Comparison of ENCODE assay signal across 9 mouse cellular contexts in the genomic region with DNA sequence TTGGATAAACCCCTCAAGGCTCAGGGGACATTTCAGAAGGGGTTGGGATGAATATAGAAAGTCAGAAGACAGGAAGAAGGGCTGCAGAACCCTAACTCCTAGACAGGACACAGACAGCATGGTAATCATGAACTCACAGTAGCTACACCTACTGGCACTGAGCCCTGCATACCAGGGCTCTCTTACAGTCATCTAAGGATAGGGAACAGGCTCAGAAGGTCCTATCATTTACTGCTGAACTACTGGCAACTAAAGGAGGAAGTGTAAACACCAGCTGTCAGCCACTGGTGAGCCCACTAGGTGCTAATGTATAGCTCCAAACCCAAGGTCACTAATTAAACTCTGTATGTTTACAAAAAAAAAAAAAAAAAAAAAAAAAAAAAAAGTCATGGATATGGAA. TPM values are rescaled to one million over a fixed set of nuclear protein-coding genes. Genes with fewer than 3 reads are reported as not detected.
DNase-seq lines count a peak whose midpoint lies in the region; ATAC-seq lines count a peak whose summit lies in the region.
"Had no signal": no experiment of that assay in that cellular context is flagged by ENCODE, and none has a peak within 500 bp of the region (broad histone marks: within the 10 kb centered on the region; RNA-seq: fewer than 3 reads in every experiment).

No protein-coding gene starts in this region.

- H3K9me3 ChIP-seq in intestine, embryonic 15.5 days, result no peaks in the 10 kb centered on the region
- H3K9me3 ChIP-seq in lung, embryonic 16.5 days (ENCODE audit: control insufficient read depth, low read length), result no peaks in the 10 kb centered on the region
- H3K9me3 ChIP-seq: midbrain, embryonic 12.5 days had no signal

- peak; percentile 87 for ATAC-seq in intestine, embryonic 15.5 days
- ATAC-seq in lung, embryonic 16.5 days (ENCODE audit: low read depth), result peak; percentile 88
- ATAC-seq in erythroblast, adult 5-6 weeks (replicated peaks; ENCODE audit: low FRiP score, poor library complexity, severe bottlenecking), result no peak

- H3K4me3 ChIP-seq in intestine, embryonic 15.5 days (replicated peaks), result no peak overlapping the region
- H3K4me3 ChIP-seq in lung, embryonic 16.5 days (ENCODE audit: low read length), result no peak overlapping the region
- H3K4me3 ChIP-seq: midbrain, embryonic 12.5 days had no signal

- H3K36me3 ChIP-seq in intestine, embryonic 15.5 days, result peaks cover 4% of the 10 kb centered on the region; the same call in 1 of the 2 replicates
- no peaks in the 10 kb centered on the region for H3K36me3 ChIP-seq in lung, embryonic 16.5 days (ENCODE audit: control insufficient read depth, insufficient read depth, low read length)

- DNase-seq in A20 (ENCODE audit: low read depth, low spot score) (peak; percentile 41), NIH3T3 (ENCODE audit: low read depth) (peak; percentile 28)
- no peak for DNase-seq in left cerebral cortex, postnatal 4 days
- DNase-seq in left cerebral cortex, postnatal 36 days (ENCODE audit: low spot score in 2 of 2), result no peak
- DNase-seq: thymus, postnatal 25 days had no signal

- peak overlapping the region; percentile 64 for H3K27ac ChIP-seq in intestine, embryonic 15.5 days
- peak overlapping the region; percentile 91 for H3K27ac ChIP-seq in lung, embryonic 16.5 days (ENCODE audit: low read length)
- H3K27ac ChIP-seq: midbrain, embryonic 12.5 days had no signal

- H3K4me1 ChIP-seq in intestine, embryonic 15.5 days (replicated peaks), result peaks cover 11% of the 10 kb centered on the region
- peaks cover 11% of the 10 kb centered on the region for H3K4me1 ChIP-seq in lung, embryonic 16.5 days (replicated peaks; ENCODE audit: control insufficient read depth, insufficient read depth, low read length)
- H3K4me1 ChIP-seq: midbrain, embryonic 12.5 days had no signal

- no peak overlapping the region for H3K9ac ChIP-seq in intestine, embryonic 15.5 days
- no peak overlapping the region for H3K9ac ChIP-seq in lung, embryonic 16.5 days (ENCODE audit: low read length)
- H3K9ac ChIP-seq: midbrain, embryonic 12.5 days had no signal

- intact Hi-C loops in left cerebral cortex, postnatal 4 days (cut with DNase I), result loop anchor here (10.0 kb wide), 2 partner anchors 77 to 167 kb away; no protein-coding TSS in a partner anchor
- intact Hi-C loops in left cerebral cortex, postnatal 36 days (cut with DNase I), result no loop called here

- 0 out of 2 replicates have a peak overlapping the region, but pooled peaks have one; percentile 13 for H3K4me2 ChIP-seq in intestine, embryonic 15.5 days (replicated peaks)
- H3K4me2 ChIP-seq in lung, embryonic 16.5 days (ENCODE audit: low read depth, low read length), result no peak overlapping the region
- H3K4me2 ChIP-seq: midbrain, embryonic 12.5 days had no signal

- no peaks in the 10 kb centered on the region for H3K27me3 ChIP-seq in intestine, embryonic 15.5 days (replicated peaks)
- H3K27me3 ChIP-seq in lung, embryonic 16.5 days (ENCODE audit: control insufficient read depth, insufficient read depth, low read depth, low read length), result no peaks in the 10 kb centered on the region
- H3K27me3 ChIP-seq: midbrain, embryonic 12.5 days had no signal

RNA-seq across cellular contexts. Expression of a gene that starts 56.6 kb away (rescaled TPM):
- 38.6 and 38.7 TPM in 2 replicates for polyA plus RNA-seq in intestine, embryonic 15.5 days (2015; fragmentation: Nextera tagmentation; extraction: Ambion mirVana)
- polyA plus RNA-seq in lung, embryonic 16.5 days (2015; fragmentation: Nextera tagmentation; extraction: Ambion mirVana), result 43.0 and 44.1 TPM in 2 replicates
- total RNA-seq in left cerebral cortex, postnatal 4 days (2021), result 10 to 100 TPM; 32.4 to 37.4 TPM
- 10 to 100 TPM; 23.2 to 24.1 TPM for total RNA-seq in left cerebral cortex, postnatal 36 days (2021)
- 2.9 and 3.1 TPM in 2 replicates for total RNA-seq in erythroblast, adult 5-6 weeks (2015; ENCODE audit: low replicate concordance)
- total RNA-seq in erythroblast, adult 5-6 weeks (2017; ENCODE audit: low replicate concordance), result 8.5 and 8.7 TPM in 2 replicates

Comparison
In these comparisons a context has a peak if more than half of its experiments do, and no peak if none do; other contexts are left out.
1. DNase-seq: peak in A20 (single experiment) and NIH3T3 (single experiment); none in left cerebral cortex, postnatal 4 days (single experiment) and left cerebral cortex, postnatal 36 days (0 of 2).